In genomic region chr5:119628100-119628499, GRCm38 (mm10) we compare ENCODE assay signal across 18 mouse cellular contexts. TPM values are rescaled to one million over a fixed set of nuclear protein-coding genes. Genes with fewer than 3 reads are reported as not detected.
"Had no signal": no experiment of that assay in that cellular context is flagged by ENCODE, and none has a peak within 500 bp of the region (broad histone marks: within the 10 kb centered on the region; RNA-seq: fewer than 3 reads in every experiment).

No protein-coding gene starts in this region.

- H3K27ac ChIP-seq: neural tube, embryonic 12.5 days; neural tube, embryonic 13.5 days; neural tube, embryonic 15.5 days; stomach, embryonic 15.5 days; stomach, postnatal 0 days had no signal

- DNase-seq: retina, postnatal 1 day; right cerebral cortex, adult 18-20 months; right cerebral cortex, postnatal 14 days; right cerebral cortex, postnatal 25 days; right cerebral cortex, postnatal 4 days; spleen, adult 18-20 months; thymus, adult 18-20 months; thymus, adult 2 months; thymus, postnatal 14 days; thymus, postnatal 25 days; thymus, postnatal 36 days; thymus, postnatal 4 days had no signal

- H3K9me3 ChIP-seq: neural tube, embryonic 12.5 days; neural tube, embryonic 13.5 days; neural tube, embryonic 15.5 days; stomach, embryonic 15.5 days had no signal

- H3K4me2 ChIP-seq: neural tube, embryonic 12.5 days; neural tube, embryonic 13.5 days; neural tube, embryonic 15.5 days; stomach, embryonic 15.5 days had no signal

- H3K36me3 ChIP-seq: neural tube, embryonic 12.5 days; neural tube, embryonic 13.5 days; neural tube, embryonic 15.5 days; stomach, embryonic 15.5 days had no signal

- H3K4me3 ChIP-seq: neural tube, embryonic 12.5 days; neural tube, embryonic 13.5 days; neural tube, embryonic 15.5 days; stomach, embryonic 15.5 days had no signal

- H3K9ac ChIP-seq: neural tube, embryonic 12.5 days; neural tube, embryonic 13.5 days; neural tube, embryonic 15.5 days; stomach, embryonic 15.5 days had no signal

RNA-seq across cellular contexts. Expression of gene Tbx3, which starts 42.4 kb away (rescaled TPM):
- total RNA-seq: neutrophil, adult 5-6 weeks had no signal
